Mouse (Mus musculus): ENCODE measurements around the gene Swsap1.

GRCm38 (mm10) chr9:21977972-21978371, 22.4 kb downstream of the Swsap1 start:
- TF ChIP-seq CTCF (IDR thresholded peaks at IDR 0.05; ENCODE audit: control insufficient read depth, insufficient read depth, low read length) (peak; percentile 75), POLR2A (IDR thresholded peaks at IDR 0.05; ENCODE audit: borderline replicate concordance, control insufficient read depth, low read depth, low read length) (no peak)

All from bone marrow, adult 2 months (tissue).